Mouse (Mus musculus) limb, embryonic 13.5 days (tissue): ENCODE measurements around the gene Aox1. TPM values are rescaled to one million over a fixed set of nuclear protein-coding genes. Genes with fewer than 3 reads are reported as not detected.
"Not testable (repeated sequence)": the region's sequence is repeated elsewhere in the genome, so short reads cannot be mapped to it uniquely, and the experiment has no call there.

Source experiments
- ATAC-seq: fragments of 200-750 bp; cut with Nextera tagmentation; 2 replicates; pipeline ENCODE4 v1.8.0; 2017; ENCODE audit warnings: low read depth, moderate number of reproducible peaks, moderate TSS enrichment; ENCODE audit not compliant: low FRiP score
- H3K27ac ChIP-seq: fragments of 300-500 bp; sonication (generic); 2 replicates; pipeline ENCODE4 v1.5.1; 2015; ENCODE audit warnings: inconsistent platforms, mild to moderate bottlenecking, moderate library complexity
- H3K27me3 ChIP-seq: fragments of 300-500 bp; sonication (generic); 2 replicates; pipeline ENCODE4 v1.6.1; 2015; ENCODE audit warnings: mild to moderate bottlenecking, inconsistent platforms
- H3K36me3 ChIP-seq: fragments of 300-500 bp; sonication (generic); 2 replicates; pipeline ENCODE4 v1.6.1; 2015; ENCODE audit warnings: inconsistent platforms, mild to moderate bottlenecking, moderate library complexity
- H3K4me1 ChIP-seq: fragments of 300-500 bp; sonication (generic); 2 replicates; pipeline ENCODE4 v1.6.1; 2015; ENCODE audit warnings: inconsistent platforms
- H3K4me2 ChIP-seq: fragments of 300-500 bp; sonication (generic); replicated peaks from 2 replicates; pipeline ENCODE4 v1.6.1; 2015; ENCODE audit warnings: inconsistent platforms, mild to moderate bottlenecking, moderate library complexity
- H3K4me3 ChIP-seq: fragments of 300-500 bp; sonication (generic); 2 replicates; pipeline ENCODE4 v1.5.1; 2015; ENCODE audit warnings: moderate library complexity, mild to moderate bottlenecking, inconsistent platforms
- H3K9ac ChIP-seq: fragments of 300-500 bp; sonication (generic); 2 replicates; pipeline ENCODE4 v1.6.1; 2015; ENCODE audit warnings: mild to moderate bottlenecking, inconsistent platforms
- H3K9me3 ChIP-seq: fragments of 300-500 bp; sonication (generic); 2 replicates; pipeline ENCODE4 v1.6.1; 2016; ENCODE audit warnings: inconsistent platforms
- WGBS: fragments of 180-500 bp; shearing (Covaris S2); methylation state at CpG from one replicate; pipeline ENCODE4 v1.1.7; 2015; 5-methylcytosine and 5-hydroxymethylcytosine counted together
- polyA plus RNA-seq: library from polyadenylated mRNA; unstranded; fragments of >200 nt; fragmentation: Nextera tagmentation; extraction: Ambion mirVana; gene quantifications from 2 replicates; pipeline ENCODE4 v1.2.1, GENCODE M21; 2015

The Aox1 gene
- 0.36 and 0.38 TPM in 2 replicates for polyA plus RNA-seq

DNA sequence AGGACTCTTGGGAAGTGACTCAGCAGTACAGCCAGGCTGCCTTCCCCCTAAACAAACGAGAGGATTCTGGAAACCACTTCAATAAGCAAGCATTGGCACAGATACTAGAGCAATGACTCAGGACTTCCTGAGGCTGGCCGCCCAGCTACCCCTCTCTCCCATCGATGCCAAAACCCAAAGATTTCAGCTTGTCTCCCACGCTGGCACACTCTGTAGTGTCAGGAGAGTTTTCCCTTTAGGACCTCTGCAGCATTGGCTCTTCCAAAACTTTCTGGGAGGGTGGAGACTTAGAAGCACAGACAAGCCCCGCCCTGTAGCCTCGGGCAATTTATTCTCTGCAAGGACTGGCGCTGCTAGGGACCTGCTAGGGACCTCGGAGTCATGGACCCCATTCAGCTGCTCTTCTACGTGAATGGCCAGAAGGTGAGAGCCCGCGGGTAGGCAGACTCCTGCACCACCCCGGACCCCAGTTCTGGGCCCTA is at the start of gene Aox1:
Gene Aox1 (plus strand): TSS at position 296 of the 482 bp plus-strand sequence.
- H3K9me3 ChIP-seq = no peaks in the 10 kb centered on the region
- H3K9ac ChIP-seq = peak within 1 kb of the TSS; percentile 46; the same call in 1 of the 2 replicates
- no peak for ATAC-seq
- WGBS = 9% methylated on average over 12 of the region's 12 CpGs
- peak within 1 kb of the TSS; percentile 35 for H3K4me3 ChIP-seq
- H3K27ac ChIP-seq = peak within 1 kb of the TSS; percentile 52; the same call in 1 of the 2 replicates
- peak within 1 kb of the TSS; percentile 60 for H3K4me2 ChIP-seq
- peaks cover 17% of the 10 kb centered on the region for H3K4me1 ChIP-seq
- H3K27me3 ChIP-seq = no peaks in the 10 kb centered on the region
- peaks cover 8% of the 10 kb centered on the region; the same call in 1 of the 2 replicates for H3K36me3 ChIP-seq

DNA sequence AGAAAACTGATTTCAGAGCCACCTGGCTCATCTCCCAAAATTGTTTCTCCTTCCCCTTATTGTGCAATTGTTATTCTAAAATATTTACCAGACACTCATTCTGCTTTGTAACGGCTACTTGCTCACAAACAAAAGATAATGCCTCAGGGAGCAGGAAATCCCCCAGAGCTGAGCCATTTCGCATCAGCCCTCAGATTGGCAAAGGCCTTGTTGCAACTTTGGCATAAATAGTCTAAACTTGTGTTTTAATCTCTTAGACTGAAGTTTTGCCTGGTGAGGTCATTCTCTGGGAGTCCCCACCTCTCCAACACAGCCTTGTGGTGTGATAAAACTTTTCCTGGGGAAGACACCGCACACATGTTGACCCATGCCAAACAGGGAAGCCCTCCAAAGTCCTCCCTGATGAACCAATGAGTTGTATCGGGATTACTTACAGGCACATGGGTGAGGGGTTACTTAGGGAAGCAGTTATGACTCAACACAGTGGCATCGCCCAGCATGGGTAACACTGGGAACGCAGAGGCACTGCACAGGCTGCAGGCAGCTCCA is 40.6 kb upstream of the Aox1 start:
- H3K9ac ChIP-seq = no peak overlapping the region
- H3K4me2 ChIP-seq = no peak overlapping the region
- no peaks in the 10 kb centered on the region for H3K36me3 ChIP-seq
- no peak overlapping the region for H3K4me3 ChIP-seq
- no peaks in the 10 kb centered on the region for H3K27me3 ChIP-seq
- H3K4me1 ChIP-seq = no peaks in the 10 kb centered on the region
- no peak overlapping the region for H3K27ac ChIP-seq
- no peak for ATAC-seq
- H3K9me3 ChIP-seq = no peaks in the 10 kb centered on the region
- WGBS = 77% methylated on average over 6 of the region's 6 CpGs

DNA sequence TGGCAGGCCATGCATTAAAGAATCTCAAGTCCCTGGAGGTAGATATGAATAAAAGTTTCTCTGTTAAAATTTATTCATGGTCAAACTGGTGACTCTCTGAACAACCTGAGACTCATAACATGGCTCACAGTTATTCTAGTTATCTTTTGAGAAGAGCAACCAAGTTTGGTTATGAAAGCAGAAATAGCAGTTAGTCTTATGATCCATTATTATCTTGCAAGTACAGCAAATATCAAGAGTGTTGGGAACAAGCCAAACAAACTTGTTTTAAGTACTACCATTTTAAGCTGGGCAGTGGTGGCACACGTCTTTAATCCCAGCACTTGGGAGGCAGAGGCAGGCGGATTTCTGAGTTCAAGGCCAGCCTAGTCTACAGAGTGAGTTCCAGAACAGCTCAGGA is 38.5 kb upstream of the Aox1 start:
- no peaks in the 10 kb centered on the region for H3K9me3 ChIP-seq
- no peak overlapping the region for H3K9ac ChIP-seq
- no peak overlapping the region for H3K27ac ChIP-seq
- H3K36me3 ChIP-seq = no peaks in the 10 kb centered on the region
- no peak for ATAC-seq
- 75% methylated on average over 2 of the region's 2 CpGs for WGBS
- no peak overlapping the region for H3K4me2 ChIP-seq
- H3K4me1 ChIP-seq = peaks cover under 1% of the 10 kb centered on the region
- H3K27me3 ChIP-seq = no peaks in the 10 kb centered on the region
- no peak overlapping the region for H3K4me3 ChIP-seq

DNA sequence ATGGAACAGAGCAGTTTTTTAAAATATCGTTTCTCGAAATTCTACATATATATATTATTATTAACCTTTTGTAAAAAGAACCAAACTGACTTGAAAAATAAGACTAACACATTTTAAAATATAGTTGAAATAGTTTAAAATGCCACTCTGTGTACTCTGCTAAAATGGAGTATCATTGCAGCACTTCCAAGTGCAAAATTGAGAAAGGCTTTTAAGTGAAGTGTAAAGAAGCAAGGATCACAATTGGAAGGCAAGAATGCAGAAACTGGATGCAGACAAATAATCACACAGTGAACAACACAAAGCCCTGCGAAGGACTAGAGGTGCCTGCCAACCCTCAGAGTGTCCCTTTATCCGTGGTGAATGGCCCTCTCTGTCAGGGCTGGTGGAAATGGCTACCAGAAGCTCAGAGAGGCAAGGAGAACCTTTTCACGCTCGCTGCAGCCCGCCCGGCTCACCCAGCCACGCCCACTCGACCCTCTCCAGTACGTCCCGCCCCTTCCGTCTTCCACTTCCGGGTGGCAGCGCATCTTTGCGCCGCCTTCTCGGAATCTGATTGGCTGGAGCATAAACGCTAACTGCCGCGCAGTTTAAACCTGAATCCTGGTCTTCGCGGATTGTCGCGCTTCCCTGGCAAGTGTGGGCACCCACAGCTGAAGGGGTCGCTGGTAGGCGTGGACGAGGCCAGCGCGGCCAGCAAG is 34.1 kb upstream of the Aox1 start, which contains the start of gene Sgo2a:
Gene Sgo2a (plus strand): TSS at position 540 of the 701 bp plus-strand sequence.
- peak within 1 kb of the TSS; percentile 90 for H3K4me2 ChIP-seq
- peaks cover 17% of the 10 kb centered on the region for H3K4me1 ChIP-seq
- peaks cover 3% of the 10 kb centered on the region; the same call in 1 of the 2 replicates for H3K36me3 ChIP-seq
- H3K9me3 ChIP-seq = no peaks in the 10 kb centered on the region
- H3K4me3 ChIP-seq = peak within 1 kb of the TSS; percentile 93
- peak within 1 kb of the TSS; percentile 79 for H3K9ac ChIP-seq
- peak within 1 kb of the TSS; percentile 72; the same call in 1 of the 2 replicates for H3K27ac ChIP-seq
- ATAC-seq = peak; percentile 98
- no peaks in the 10 kb centered on the region for H3K27me3 ChIP-seq
- 6% methylated on average over 30 of the region's 30 CpGs for WGBS

DNA sequence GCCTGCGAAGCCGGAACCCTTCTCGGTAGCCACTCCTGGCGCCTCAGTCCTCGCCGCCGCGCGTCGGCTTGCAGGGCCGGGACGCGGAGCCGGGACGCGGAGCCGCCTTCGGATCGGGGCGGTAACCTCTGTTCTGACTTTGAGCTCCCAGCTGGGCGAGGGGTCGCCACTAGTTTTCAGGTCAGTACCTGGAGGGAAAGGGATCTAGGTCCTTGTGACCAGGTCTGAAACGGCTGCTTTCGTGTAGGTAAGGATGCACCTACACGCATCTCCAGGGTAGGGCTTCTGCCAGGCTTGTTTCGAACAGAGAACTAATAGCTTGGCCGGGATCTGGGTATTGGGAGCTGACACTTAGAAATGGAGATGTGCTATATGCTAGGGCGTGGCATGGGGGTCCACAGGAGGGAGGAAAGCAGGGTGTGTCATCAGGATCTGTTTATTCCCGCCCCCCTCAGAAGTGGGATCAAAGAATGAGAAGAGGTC is 33.6 kb upstream of the Aox1 start:
- Histone ChIP-seq H3K9me3 (no peaks in the 10 kb centered on the region), H3K27me3 (no peaks in the 10 kb centered on the region), H3K4me3 (peak overlapping the region; percentile 93), H3K4me1 (peaks cover 17% of the 10 kb centered on the region), H3K9ac (peak overlapping the region; percentile 79), H3K4me2 (peak overlapping the region; percentile 90), H3K27ac (peak overlapping the region; percentile 61; the same call in 1 of the 2 replicates), H3K36me3 (peaks cover 7% of the 10 kb centered on the region; the same call in 1 of the 2 replicates)
- under 1% methylated on average over 29 of the region's 29 CpGs for WGBS
- ATAC-seq = peak; percentile 45

DNA sequence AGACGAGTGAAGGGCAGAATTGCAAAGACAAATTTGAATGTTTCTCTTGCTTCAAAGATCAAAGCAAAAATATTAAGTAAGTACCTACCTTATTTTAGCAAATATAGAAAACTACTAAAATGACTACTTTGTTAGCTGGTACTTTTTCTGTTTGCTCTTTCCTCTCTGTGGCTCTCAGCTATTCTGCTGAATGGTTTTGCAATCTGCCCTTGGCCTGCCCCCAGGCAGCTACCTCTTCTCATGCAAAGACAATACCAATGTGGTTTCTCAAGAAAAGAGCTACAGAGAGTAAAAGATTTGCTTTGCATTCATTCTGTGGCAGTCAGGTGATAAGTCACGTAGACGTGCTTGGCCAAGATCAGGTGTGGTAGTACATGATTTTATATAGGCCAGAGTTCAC is 31.6 kb upstream of the Aox1 start:
- Histone ChIP-seq H3K27ac (no peak overlapping the region), H3K4me2 (no peak overlapping the region), H3K4me1 (peaks cover 17% of the 10 kb centered on the region), H3K9me3 (no peaks in the 10 kb centered on the region), H3K36me3 (peaks cover 16% of the 10 kb centered on the region), H3K9ac (no peak overlapping the region), H3K4me3 (no peak overlapping the region), H3K27me3 (no peaks in the 10 kb centered on the region)
- WGBS = 91% methylated on average over 3 of the region's 3 CpGs
- ATAC-seq = no peak

DNA sequence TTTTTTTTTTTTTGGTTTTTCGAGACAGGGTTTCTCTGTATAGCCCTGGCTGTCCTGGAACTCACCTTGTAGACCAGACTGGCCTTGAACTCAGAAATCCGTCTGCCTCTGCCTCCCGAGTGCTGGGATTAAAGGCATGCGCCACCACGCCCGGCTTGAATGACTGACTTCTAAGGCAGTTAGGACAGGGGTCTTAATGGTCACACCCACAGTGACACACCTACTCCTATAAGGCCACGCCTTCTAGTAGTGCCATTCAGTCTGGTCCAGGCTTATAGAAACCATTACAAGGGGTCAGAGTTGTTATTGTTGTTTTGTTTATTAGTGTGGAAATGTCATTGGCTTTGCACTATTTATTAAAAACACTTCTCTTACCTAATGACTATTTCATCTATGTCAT is 23.3 kb upstream of the Aox1 start:
- not testable (repeated sequence) for H3K9ac ChIP-seq, H3K27ac ChIP-seq, H3K4me3 ChIP-seq, H3K9me3 ChIP-seq, ATAC-seq, H3K4me1 ChIP-seq, H3K4me2 ChIP-seq, H3K27me3 ChIP-seq
- WGBS = 97% methylated on average over 7 of the region's 7 CpGs
- peaks cover 36% of the 10 kb centered on the region for H3K36me3 ChIP-seq

DNA sequence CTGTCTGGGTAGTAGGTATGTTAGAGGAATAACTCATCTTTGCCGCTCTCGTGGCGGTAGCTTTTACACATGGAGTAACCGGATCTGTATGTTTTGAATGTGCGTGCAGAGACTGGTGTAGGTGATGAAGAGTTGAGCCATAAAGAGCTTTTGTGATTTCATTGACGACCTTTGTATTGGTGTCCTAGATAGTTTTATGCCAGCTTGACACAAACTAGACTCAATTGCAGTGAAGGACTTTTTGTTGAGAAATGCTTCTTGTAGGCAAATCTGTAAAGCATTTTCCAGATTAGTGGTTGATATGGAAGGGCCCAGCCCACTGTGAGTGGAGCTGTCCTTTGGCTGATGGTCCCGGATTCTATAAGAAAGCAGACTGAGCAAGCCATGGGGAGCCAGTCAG is 10.9 kb upstream of the Aox1 start, which contains the start of gene Kctd18:
Gene Kctd18 (minus strand): TSS at position 101 of the 400 bp plus-strand sequence.
- 95% methylated on average over 7 of the region's 7 CpGs for WGBS
- Histone ChIP-seq H3K4me1 (no peaks in the 10 kb centered on the region), H3K36me3 (peaks cover 70% of the 10 kb centered on the region), H3K27ac (no peak within 1 kb of the TSS), H3K4me3 (no peak within 1 kb of the TSS), H3K9ac (no peak within 1 kb of the TSS), H3K27me3 (no peaks in the 10 kb centered on the region), H3K9me3 (no peaks in the 10 kb centered on the region), H3K4me2 (no peak within 1 kb of the TSS)
- no peak for ATAC-seq

DNA sequence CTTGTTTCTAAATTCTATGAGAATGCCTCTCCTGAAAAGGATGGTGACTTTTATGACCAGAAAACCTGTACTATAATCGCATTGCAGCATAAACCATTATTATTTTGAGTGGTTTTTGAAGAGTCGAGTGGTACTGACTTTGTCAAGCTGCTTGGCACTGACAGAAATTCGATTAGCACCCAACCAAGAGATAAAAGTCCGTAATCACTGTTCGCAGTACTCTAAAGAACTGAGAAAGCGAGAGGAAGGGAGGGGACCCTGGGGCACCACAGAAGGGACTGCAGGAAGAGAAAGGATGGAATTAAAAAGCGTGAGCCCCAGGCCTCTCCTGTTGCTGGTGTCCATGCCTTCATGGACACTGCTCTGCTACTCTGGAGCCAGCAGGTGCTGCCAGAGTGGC is 2.0 kb upstream of the Aox1 start:
- Histone ChIP-seq H3K36me3 (peaks cover 21% of the 10 kb centered on the region), H3K9me3 (no peaks in the 10 kb centered on the region), H3K9ac (no peak overlapping the region), H3K4me2 (no peak overlapping the region), H3K4me1 (peaks cover 17% of the 10 kb centered on the region), H3K4me3 (no peak overlapping the region), H3K27me3 (no peaks in the 10 kb centered on the region), H3K27ac (no peak overlapping the region)
- 86% methylated on average over 7 of the region's 7 CpGs for WGBS
- no peak for ATAC-seq

DNA sequence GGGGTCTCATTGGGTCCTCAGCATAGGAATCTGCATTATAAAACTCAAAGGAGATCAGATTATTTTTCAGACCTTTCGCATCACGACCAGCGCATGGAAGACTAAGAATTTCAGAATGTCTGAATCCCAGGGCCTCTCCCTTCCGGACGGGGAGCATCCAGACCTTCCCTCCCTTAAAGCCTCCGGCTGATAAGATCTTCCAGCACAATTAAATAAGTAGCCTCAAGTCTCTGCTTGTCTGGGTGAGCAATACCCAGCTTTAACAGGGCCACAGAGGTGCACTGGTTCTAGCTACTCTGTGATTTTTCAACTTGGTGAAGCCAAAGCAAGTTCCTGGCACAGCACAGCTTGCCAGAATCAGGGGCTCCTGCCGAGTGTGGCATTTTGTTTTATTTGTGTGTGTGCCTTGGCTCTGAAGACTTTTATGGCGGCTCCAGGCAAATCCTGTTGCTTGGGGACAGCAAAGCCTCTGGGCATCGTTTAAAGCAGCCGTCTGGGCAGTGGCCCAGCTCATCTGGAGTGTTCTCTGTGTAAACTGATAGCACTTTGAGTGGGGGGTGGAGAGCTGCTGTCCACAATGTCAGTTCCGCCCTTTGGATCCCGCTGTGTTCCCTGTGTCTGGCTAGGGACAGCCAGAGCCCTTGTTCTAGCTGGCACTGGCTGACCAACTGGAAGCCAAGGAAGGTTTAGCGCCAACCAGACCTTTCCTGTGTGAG is 583 bp downstream of the Aox1 start:
- Histone ChIP-seq H3K4me1 (peaks cover 17% of the 10 kb centered on the region), H3K9ac (peak overlapping the region; percentile 46; the same call in 1 of the 2 replicates), H3K36me3 (peaks cover 4% of the 10 kb centered on the region; the same call in 1 of the 2 replicates), H3K4me2 (peak overlapping the region; percentile 60), H3K27ac (peak overlapping the region; percentile 52; the same call in 1 of the 2 replicates), H3K9me3 (no peaks in the 10 kb centered on the region), H3K27me3 (no peaks in the 10 kb centered on the region), H3K4me3 (peak overlapping the region; percentile 35)
- ATAC-seq = no peak; the same call in 1 of the 2 replicates
- WGBS = 18% methylated on average over 13 of the region's 13 CpGs

DNA sequence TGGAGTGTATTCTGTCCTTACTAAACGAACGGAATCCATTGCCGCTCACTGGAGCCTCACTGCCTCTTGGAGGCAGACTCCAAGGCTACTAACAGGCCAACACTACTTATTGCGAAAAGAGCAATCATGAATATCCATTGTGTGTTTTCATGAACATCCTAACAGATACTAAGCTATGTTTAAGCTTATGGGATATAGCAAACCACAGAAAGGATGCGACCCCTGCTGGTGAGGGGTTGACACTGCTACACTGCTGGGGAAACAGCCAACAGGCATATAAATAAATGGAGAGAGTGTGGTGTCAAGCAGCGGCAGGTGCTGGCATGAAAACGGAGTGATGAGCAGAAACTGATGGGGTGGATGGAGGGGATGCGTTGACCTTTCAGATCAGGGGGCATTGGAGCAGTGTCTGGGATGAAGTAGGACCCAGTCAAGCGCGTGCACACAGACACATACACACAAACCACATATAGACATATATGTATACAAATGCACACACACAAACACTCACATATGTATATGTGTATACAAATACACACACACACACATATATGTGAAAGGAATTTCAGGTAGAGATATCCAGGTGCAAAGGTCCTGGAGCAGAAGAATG is 1.5 kb downstream of the Aox1 start:
- Histone ChIP-seq H3K9ac (no peak overlapping the region), H3K4me1 (peaks cover 17% of the 10 kb centered on the region), H3K36me3 (0 out of 2 replicates have a peak, but pooled peaks cover under 1% of the 10 kb centered on the region), H3K4me3 (no peak overlapping the region), H3K27ac (no peak overlapping the region), H3K27me3 (no peaks in the 10 kb centered on the region), H3K4me2 (no peak overlapping the region), H3K9me3 (no peaks in the 10 kb centered on the region)
- WGBS = 66% methylated on average over 10 of the region's 10 CpGs
- ATAC-seq = peak; percentile 55; the same call in 1 of the 2 replicates
